Mouse (Mus musculus): ENCODE data around the gene Amotl2. TPM values are rescaled to one million over a fixed set of nuclear protein-coding genes. Genes with fewer than 3 reads are reported as not detected.

Amotl2 gene
- polyA plus RNA-seq, 1 experiment from 2014 or later = 76.7 TPM

GRCm38 (mm10) chr9:102715506-102715900 is 969 bp upstream of the Amotl2 start:
- Histone ChIP-seq H3K27ac (ENCODE audit: low read depth, low read length) (no peak overlapping the region), H3K4me3 (ENCODE audit: low read depth, low read length) (no peak overlapping the region), H3K4me1 (ENCODE audit: control insufficient read depth, insufficient read depth, low read length) (peaks cover 28% of the 10 kb centered on the region), H3K9ac (ENCODE audit: low read length) (no peak overlapping the region), H3K36me3 (ENCODE audit: control insufficient read depth, insufficient read depth, low read length) (peaks cover 6% of the 10 kb centered on the region), H3K9me3 (ENCODE audit: control insufficient read depth, low read length) (no peaks in the 10 kb centered on the region), H3K4me2 (ENCODE audit: low read depth) (no peak overlapping the region), H3K27me3 (ENCODE audit: control insufficient read depth, insufficient read depth, low read length) (no peaks in the 10 kb centered on the region)
- 38% methylated on average over 2 of the region's 2 CpGs for WGBS
- no peak for ATAC-seq (ENCODE audit: insufficient read depth, low FRiP score, low TSS enrichment)
- no peak for DNase-seq (ENCODE audit: low spot score)

- Histone ChIP-seq H3K36me3 (ENCODE audit: control insufficient read depth, insufficient read depth, low read length) (peaks cover 8% of the 10 kb centered on the region), H3K9ac (ENCODE audit: low read length) (peak overlapping the region; percentile 99), H3K27ac (ENCODE audit: low read depth, low read length) (peak overlapping the region; percentile 98), H3K4me3 (ENCODE audit: low read depth, low read length) (peak overlapping the region; percentile 84), H3K9me3 (ENCODE audit: control insufficient read depth, low read length) (no peaks in the 10 kb centered on the region), H3K4me2 (ENCODE audit: low read depth) (peak overlapping the region; percentile 56), H3K4me1 (ENCODE audit: control insufficient read depth, insufficient read depth, low read length) (peaks cover 45% of the 10 kb centered on the region), H3K27me3 (ENCODE audit: control insufficient read depth, insufficient read depth, low read length) (no peaks in the 10 kb centered on the region)
- peak; percentile 93 for DNase-seq (ENCODE audit: low spot score)
- WGBS = under 1% methylated on average over 46 of the region's 50 CpGs
- peak; percentile 82 for ATAC-seq (ENCODE audit: insufficient read depth, low FRiP score, low TSS enrichment)
Observed at GRCm38 (mm10) chr9:102717164-102717885, 853 bp downstream of the Amotl2 start.

- Histone ChIP-seq H3K9ac (ENCODE audit: low read length) (peak overlapping the region; percentile 99), H3K36me3 (ENCODE audit: control insufficient read depth, insufficient read depth, low read length) (peaks cover 16% of the 10 kb centered on the region), H3K9me3 (ENCODE audit: control insufficient read depth, low read length) (no peaks in the 10 kb centered on the region), H3K4me1 (ENCODE audit: control insufficient read depth, insufficient read depth, low read length) (peaks cover 52% of the 10 kb centered on the region), H3K27me3 (ENCODE audit: control insufficient read depth, insufficient read depth, low read length) (no peaks in the 10 kb centered on the region), H3K4me2 (ENCODE audit: low read depth) (peak overlapping the region; percentile 56), H3K27ac (ENCODE audit: low read depth, low read length) (peak overlapping the region; percentile 98), H3K4me3 (ENCODE audit: low read depth, low read length) (peak overlapping the region; percentile 84)
- peak; percentile 67 for ATAC-seq (ENCODE audit: insufficient read depth, low FRiP score, low TSS enrichment)
- WGBS = under 1% methylated on average over 52 of the region's 52 CpGs
- DNase-seq (ENCODE audit: low spot score) = peak; percentile 89
Observed at GRCm38 (mm10) chr9:102717886-102718643, 1.6 kb downstream of the Amotl2 start.

- Histone ChIP-seq H3K27ac (ENCODE audit: low read depth, low read length) (peak overlapping the region; percentile 98), H3K4me1 (ENCODE audit: control insufficient read depth, insufficient read depth, low read length) (peaks cover 58% of the 10 kb centered on the region), H3K9ac (ENCODE audit: low read length) (peak overlapping the region; percentile 99), H3K4me2 (ENCODE audit: low read depth) (peak overlapping the region; percentile 56), H3K27me3 (ENCODE audit: control insufficient read depth, insufficient read depth, low read length) (no peaks in the 10 kb centered on the region), H3K36me3 (ENCODE audit: control insufficient read depth, insufficient read depth, low read length) (peaks cover 22% of the 10 kb centered on the region), H3K4me3 (ENCODE audit: low read depth, low read length) (peak overlapping the region; percentile 84), H3K9me3 (ENCODE audit: control insufficient read depth, low read length) (no peaks in the 10 kb centered on the region)
- no peak for DNase-seq (ENCODE audit: low spot score)
- no peak for ATAC-seq (ENCODE audit: insufficient read depth, low FRiP score, low TSS enrichment)
- 0% methylated on average over 21 of the region's 21 CpGs for WGBS
Observed at GRCm38 (mm10) chr9:102718676-102719075, 2.2 kb downstream of the Amotl2 start.

- Histone ChIP-seq H3K27ac (ENCODE audit: low read depth, low read length) (peak overlapping the region; percentile 98; the same call in 1 of the 2 replicates), H3K36me3 (ENCODE audit: control insufficient read depth, insufficient read depth, low read length) (peaks cover 24% of the 10 kb centered on the region), H3K27me3 (ENCODE audit: control insufficient read depth, insufficient read depth, low read length) (no peaks in the 10 kb centered on the region), H3K4me3 (ENCODE audit: low read depth, low read length) (peak overlapping the region; percentile 84), H3K9ac (ENCODE audit: low read length) (peak overlapping the region; percentile 99), H3K4me2 (ENCODE audit: low read depth) (peak overlapping the region; percentile 56), H3K9me3 (ENCODE audit: control insufficient read depth, low read length) (no peaks in the 10 kb centered on the region), H3K4me1 (ENCODE audit: control insufficient read depth, insufficient read depth, low read length) (peaks cover 62% of the 10 kb centered on the region)
- under 1% methylated on average over 4 of the region's 4 CpGs for WGBS
- no peak for ATAC-seq (ENCODE audit: insufficient read depth, low FRiP score, low TSS enrichment)
- DNase-seq (ENCODE audit: low spot score) = no peak
Observed at GRCm38 (mm10) chr9:102719085-102719484, 2.6 kb downstream of the Amotl2 start.

- 72% methylated on average over 17 of the region's 17 CpGs for WGBS
- peaks cover 66% of the 10 kb centered on the region for H3K4me1 ChIP-seq (ENCODE audit: control insufficient read depth, insufficient read depth, low read length)
- peak overlapping the region; percentile 84 for H3K4me3 ChIP-seq (ENCODE audit: low read depth, low read length)
- no peak overlapping the region for H3K27ac ChIP-seq (ENCODE audit: low read depth, low read length)
- peak overlapping the region; percentile 60 for H3K9ac ChIP-seq (ENCODE audit: low read length)
- peak overlapping the region; percentile 56 for H3K4me2 ChIP-seq (ENCODE audit: low read depth)
- DNase-seq (ENCODE audit: low spot score) (no peak), ATAC-seq (ENCODE audit: insufficient read depth, low FRiP score, low TSS enrichment) (no peak)
- H3K9me3 ChIP-seq (ENCODE audit: control insufficient read depth, low read length) = no peaks in the 10 kb centered on the region
- H3K36me3 ChIP-seq (ENCODE audit: control insufficient read depth, insufficient read depth, low read length) = peaks cover 25% of the 10 kb centered on the region
- H3K27me3 ChIP-seq (ENCODE audit: control insufficient read depth, insufficient read depth, low read length) = no peaks in the 10 kb centered on the region
Observed at GRCm38 (mm10) chr9:102719936-102720566, 3.6 kb downstream of the Amotl2 start.

- H3K4me2 ChIP-seq (ENCODE audit: low read depth) = peak overlapping the region; percentile 56
- no peak for ATAC-seq (ENCODE audit: insufficient read depth, low FRiP score, low TSS enrichment)
- peak overlapping the region; percentile 84 for H3K4me3 ChIP-seq (ENCODE audit: low read depth, low read length)
- H3K4me1 ChIP-seq (ENCODE audit: control insufficient read depth, insufficient read depth, low read length) = peaks cover 66% of the 10 kb centered on the region
- H3K27me3 ChIP-seq (ENCODE audit: control insufficient read depth, insufficient read depth, low read length) = no peaks in the 10 kb centered on the region
- no peak for DNase-seq (ENCODE audit: low spot score)
- H3K36me3 ChIP-seq (ENCODE audit: control insufficient read depth, insufficient read depth, low read length) = peaks cover 28% of the 10 kb centered on the region
- no peaks in the 10 kb centered on the region for H3K9me3 ChIP-seq (ENCODE audit: control insufficient read depth, low read length)
- no peak overlapping the region for H3K27ac ChIP-seq (ENCODE audit: low read depth, low read length)
- H3K9ac ChIP-seq (ENCODE audit: low read length) = peak overlapping the region; percentile 60
- WGBS = 68% methylated on average over 18 of the region's 18 CpGs
Observed at GRCm38 (mm10) chr9:102720567-102721167, 4.2 kb downstream of the Amotl2 start.

GRCm38 (mm10) chr9:102721406-102721978 is 5.0 kb downstream of the Amotl2 start:
- Histone ChIP-seq H3K27ac (ENCODE audit: low read depth, low read length) (no peak overlapping the region), H3K4me2 (ENCODE audit: low read depth) (peak overlapping the region; percentile 56), H3K36me3 (ENCODE audit: control insufficient read depth, insufficient read depth, low read length) (peaks cover 28% of the 10 kb centered on the region), H3K4me1 (ENCODE audit: control insufficient read depth, insufficient read depth, low read length) (peaks cover 66% of the 10 kb centered on the region), H3K27me3 (ENCODE audit: control insufficient read depth, insufficient read depth, low read length) (no peaks in the 10 kb centered on the region), H3K4me3 (ENCODE audit: low read depth, low read length) (peak overlapping the region; percentile 84), H3K9me3 (ENCODE audit: control insufficient read depth, low read length) (no peaks in the 10 kb centered on the region), H3K9ac (ENCODE audit: low read length) (no peak overlapping the region; the same call in none of the 2 replicates)
- DNase-seq (ENCODE audit: low spot score) (no peak), ATAC-seq (ENCODE audit: insufficient read depth, low FRiP score, low TSS enrichment) (no peak)
- WGBS = 56% methylated on average over 3 of the region's 3 CpGs

Measured in neural tube, embryonic 11.5 days (tissue).